Mouse (Mus musculus) myocyte (in vitro differentiated cells): ENCODE results near the gene Dglucy.

Experiments used
- CEBPB ChIP-seq: IDR thresholded peaks from 2 replicates; pipeline ENCODE4 v1.6.1; 2011; ENCODE audit warnings: mild to moderate bottlenecking, moderate library complexity; ENCODE audit not compliant: poor library complexity, insufficient read depth, severe bottlenecking
- E2F4 ChIP-seq: IDR thresholded peaks from one replicate; pipeline ENCODE4 v1.6.1; 2011; ENCODE audit warnings: mild to moderate bottlenecking, control low read depth, moderate library complexity; ENCODE audit not compliant: insufficient read depth
- MAX ChIP-seq: IDR thresholded peaks from one replicate; pipeline ENCODE4 v1.6.1; 2011; ENCODE audit warnings: low read depth, mild to moderate bottlenecking, control low read depth
- MYOG ChIP-seq, 3 experiments: IDR thresholded peaks; one replicate each; pipeline ENCODE4 v1.6.1; 2011; ENCODE audit warnings: control low read depth in 2 of 3, low read depth in 2 of 3, mild to moderate bottlenecking in 2 of 3; ENCODE audit not compliant: insufficient read length in 2 of 3, control insufficient read depth in 1 of 3, insufficient read depth in 1 of 3
- POLR2A ChIP-seq: IDR thresholded peaks from one replicate; pipeline ENCODE4 v1.6.1; 2011; ENCODE audit warnings: low read depth, mild to moderate bottlenecking, control low read depth, moderate library complexity; ENCODE audit not compliant: insufficient read length
- POLR2AphosphoS2 ChIP-seq: IDR thresholded peaks from one replicate; pipeline ENCODE4 v1.6.1; 2011; ENCODE audit warnings: low read depth, control low read depth; ENCODE audit not compliant: insufficient read length
- SRF ChIP-seq: IDR thresholded peaks from one replicate; pipeline ENCODE4 v1.6.1; 2011; ENCODE audit warnings: low read depth; ENCODE audit not compliant: control insufficient read depth, insufficient read length
- TCF12 ChIP-seq: IDR thresholded peaks from one replicate; pipeline ENCODE4 v1.6.1; 2011; ENCODE audit warnings: mild to moderate bottlenecking, control low read depth; ENCODE audit not compliant: poor library complexity, insufficient read depth, severe bottlenecking

- no peak for TF ChIP-seq POLR2A
- no peak for TF ChIP-seq E2F4
- TF ChIP-seq CEBPB: no peak
- no peak for TF ChIP-seq MAX
- no peak for TF ChIP-seq TCF12
- no peak for TF ChIP-seq SRF
- TF ChIP-seq MYOG (IDR thresholded peaks at IDR 0.05; ENCODE audit: control insufficient read depth in 1 of 3, insufficient read depth in 1 of 3, insufficient read length in 2 of 3, low read depth in 2 of 3): no peak
- TF ChIP-seq POLR2AphosphoS2: no peak
Measured at GRCm38 (mm10) chr12:100943146-100943545, 164.3 kb downstream of the Dglucy start.
